Mouse (Mus musculus): ENCODE data around the gene Ano8. TPM values are rescaled to one million over a fixed set of nuclear protein-coding genes. Genes with fewer than 3 reads are reported as not detected.

Gene Ano8
- polyA plus RNA-seq, 2 experiments = 0.14 to 1.7 TPM

DNA sequence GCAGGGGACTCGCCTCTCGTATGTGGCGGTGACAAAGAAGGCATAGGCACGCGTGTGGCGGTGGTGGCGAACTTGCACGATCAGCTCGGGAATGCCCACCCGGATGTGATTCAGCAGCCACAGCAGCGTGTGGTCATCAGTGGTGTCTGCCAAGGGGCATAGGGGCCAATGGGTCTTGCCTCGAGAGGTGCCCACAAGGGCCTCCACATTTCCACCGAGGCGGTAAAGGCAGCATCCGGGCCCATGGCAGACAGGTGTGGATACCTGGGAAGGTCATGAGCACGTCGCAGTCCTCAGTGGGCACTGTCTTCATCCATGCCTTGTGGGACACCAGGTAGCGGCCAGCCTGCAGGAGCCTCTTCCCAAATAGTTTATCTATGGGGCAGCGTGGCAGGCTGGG lies 1.0 kb downstream of the Ano8 start:
- no peak overlapping the region for H3K27ac ChIP-seq
- no peaks in the 10 kb centered on the region for H3K36me3 ChIP-seq (replicated peaks; ENCODE audit: control insufficient read depth, insufficient read depth, low read depth)
- WGBS (ENCODE audit: insufficient replicate concordance) = 86% methylated on average over 19 of the region's 19 CpGs
- peaks cover 4 to 9% of the 10 kb centered on the region in 2 experiments; a peak in 3 of 4 replicates for H3K4me1 ChIP-seq (replicated peaks; ENCODE audit: control insufficient read depth in 2 of 2, insufficient read depth in 2 of 2, low read length in 1 of 2)
- H3K4me3 ChIP-seq (ENCODE audit: insufficient read depth in 1 of 2, low read depth in 2 of 2, low read length in 2 of 2) = no peak overlapping the region
- TF ChIP-seq EP300 (IDR thresholded peaks at IDR 0.05; ENCODE audit: low read depth) = no peak
- TF ChIP-seq CTCF (IDR thresholded peaks at IDR 0.05; ENCODE audit: low read depth) = no peak
- no peak overlapping the region for H3K4me2 ChIP-seq (ENCODE audit: low read depth)
- no peak for DNase-seq (ENCODE audit: low read depth in 3 of 3, low spot score in 3 of 3)
- H3K27me3 ChIP-seq (ENCODE audit: control insufficient read depth, insufficient read depth, low read length) = no peaks in the 10 kb centered on the region
- no peaks in the 10 kb centered on the region for H3K9me3 ChIP-seq (ENCODE audit: control insufficient read depth, low read length)
- H3K9ac ChIP-seq (replicated peaks) = no peak overlapping the region
- no peak for ATAC-seq (ENCODE audit: insufficient read depth)

DNA sequence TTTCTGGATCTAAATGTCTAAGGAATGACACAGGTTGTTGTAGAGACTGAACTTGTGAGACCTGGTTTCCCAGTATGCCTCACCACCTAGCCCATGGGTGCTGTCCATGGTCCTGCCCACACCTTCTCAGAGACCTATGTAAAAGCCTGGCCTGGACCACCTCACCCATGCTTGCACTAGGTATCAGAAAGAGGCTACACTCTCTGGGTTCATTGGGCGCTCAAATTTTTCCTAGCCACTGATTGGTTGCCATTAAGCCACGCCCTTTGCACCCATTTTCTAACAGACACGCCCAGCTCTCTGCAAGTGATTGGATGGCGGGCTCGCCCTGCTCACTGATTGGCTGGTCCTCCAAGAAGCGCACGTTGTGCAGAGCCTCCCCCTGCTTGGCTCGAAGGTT lies 1.8 kb downstream of the Ano8 start:
- no peaks in the 10 kb centered on the region for H3K27me3 ChIP-seq (ENCODE audit: control insufficient read depth, insufficient read depth, low read length)
- TF ChIP-seq CTCF (IDR thresholded peaks at IDR 0.05; ENCODE audit: low read depth) (no peak), EP300 (IDR thresholded peaks at IDR 0.05; ENCODE audit: low read depth) (no peak)
- no peak overlapping the region for H3K4me3 ChIP-seq (ENCODE audit: insufficient read depth in 1 of 2, low read depth in 2 of 2, low read length in 2 of 2)
- peaks cover 0 to 5% of the 10 kb centered on the region in 2 experiments; a peak in 1 of 4 replicates for H3K4me1 ChIP-seq (replicated peaks; ENCODE audit: control insufficient read depth in 2 of 2, insufficient read depth in 2 of 2, low read length in 1 of 2)
- peak in 1 of 3 experiments; percentile 65 for DNase-seq (ENCODE audit: low read depth in 3 of 3, low spot score in 3 of 3)
- no peak overlapping the region for H3K27ac ChIP-seq
- 47% methylated on average over 8 of the region's 8 CpGs for WGBS (ENCODE audit: insufficient replicate concordance)
- H3K4me2 ChIP-seq (ENCODE audit: low read depth) = no peak overlapping the region
- H3K9ac ChIP-seq (replicated peaks) = no peak overlapping the region
- H3K36me3 ChIP-seq (replicated peaks; ENCODE audit: control insufficient read depth, insufficient read depth, low read depth) = no peaks in the 10 kb centered on the region
- ATAC-seq (ENCODE audit: insufficient read depth) = no peak
- H3K9me3 ChIP-seq (ENCODE audit: control insufficient read depth, low read length) = no peaks in the 10 kb centered on the region

DNA sequence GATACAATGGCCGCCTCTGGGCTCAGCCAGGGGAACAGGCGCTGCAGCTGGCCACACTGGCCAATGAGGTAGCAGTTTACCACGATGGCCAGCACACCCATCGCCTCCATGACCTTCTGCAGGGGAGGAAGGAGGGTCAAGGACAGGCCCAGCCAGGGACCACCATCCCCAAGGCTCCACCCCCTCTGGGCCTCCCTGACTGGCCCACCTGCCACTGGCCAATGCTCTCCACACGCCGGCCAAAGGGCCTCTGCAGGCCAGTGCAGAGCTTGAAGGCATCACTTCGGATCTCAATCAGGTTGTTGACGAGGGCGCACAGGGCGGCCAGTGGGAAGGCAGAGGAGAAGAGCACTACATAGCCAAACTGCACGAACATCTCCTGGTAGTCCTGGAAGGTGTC lies 6.8 kb downstream of the Ano8 start:
- H3K36me3 ChIP-seq (replicated peaks; ENCODE audit: control insufficient read depth, insufficient read depth, low read depth) = peaks cover 7% of the 10 kb centered on the region
- H3K4me3 ChIP-seq (ENCODE audit: insufficient read depth in 1 of 2, low read depth in 2 of 2, low read length in 2 of 2) = no peak overlapping the region
- H3K4me2 ChIP-seq (ENCODE audit: low read depth) = no peak overlapping the region
- no peaks in the 10 kb centered on the region for H3K9me3 ChIP-seq (ENCODE audit: control insufficient read depth, low read length)
- no peak overlapping the region for H3K9ac ChIP-seq (replicated peaks)
- no peak overlapping the region for H3K27ac ChIP-seq
- H3K4me1 ChIP-seq (replicated peaks; ENCODE audit: control insufficient read depth in 2 of 2, insufficient read depth in 2 of 2, low read length in 1 of 2) = peaks cover 0 to 8% of the 10 kb centered on the region in 2 experiments; a peak in 2 of 4 replicates
- DNase-seq (ENCODE audit: low read depth in 3 of 3, low spot score in 3 of 3) = no peak
- TF ChIP-seq EP300 (IDR thresholded peaks at IDR 0.05; ENCODE audit: low read depth) (no peak), CTCF (IDR thresholded peaks at IDR 0.05; ENCODE audit: low read depth) (no peak)
- no peaks in the 10 kb centered on the region for H3K27me3 ChIP-seq (ENCODE audit: control insufficient read depth, insufficient read depth, low read length)
- ATAC-seq (ENCODE audit: insufficient read depth) = no peak
- WGBS (ENCODE audit: insufficient replicate concordance) = 77% methylated on average over 11 of the region's 11 CpGs

DNA sequence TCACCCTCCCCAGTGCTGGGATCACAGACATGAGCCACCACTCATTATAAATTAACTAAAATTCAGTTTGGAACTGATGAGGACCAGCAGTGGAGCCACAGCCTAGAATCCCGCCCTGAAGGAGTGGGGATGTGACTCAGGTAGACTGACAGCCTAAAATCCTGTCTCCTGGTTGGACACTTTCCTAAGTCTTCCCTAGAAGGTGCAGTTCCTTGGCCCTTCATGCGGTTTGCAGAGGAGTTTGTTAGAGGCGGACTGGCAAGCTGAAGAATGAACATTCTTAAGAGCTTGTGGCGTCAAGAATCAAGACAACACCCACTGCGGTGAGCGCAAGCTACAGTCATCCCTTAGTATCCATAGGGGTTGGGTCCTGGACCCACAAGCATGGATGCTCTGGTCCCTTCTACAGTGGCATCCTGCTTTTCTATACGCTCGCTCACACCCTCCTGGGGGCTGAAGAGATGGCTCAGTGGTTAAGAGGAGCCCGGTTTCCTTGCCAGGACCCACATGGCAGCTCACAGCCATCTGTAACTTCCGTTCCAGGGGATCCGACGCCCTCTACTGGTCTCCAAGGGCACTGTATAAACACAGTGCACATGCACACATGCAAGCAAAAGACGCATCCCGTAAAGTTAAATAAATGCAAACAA lies 8.4 kb downstream of the Ano8 start:
- peak overlapping the region; percentile 54; the same call in 1 of the 2 replicates for H3K9ac ChIP-seq (replicated peaks)
- H3K4me1 ChIP-seq (replicated peaks; ENCODE audit: control insufficient read depth in 2 of 2, insufficient read depth in 2 of 2, low read length in 1 of 2) = peaks cover 0 to 8% of the 10 kb centered on the region in 2 experiments; a peak in 2 of 4 replicates
- no peak overlapping the region for H3K27ac ChIP-seq
- ATAC-seq (ENCODE audit: insufficient read depth) = no peak
- H3K4me3 ChIP-seq (ENCODE audit: insufficient read depth in 1 of 2, low read depth in 2 of 2, low read length in 2 of 2) = peak overlapping the region in 1 of 2 experiments; percentile 54; a peak in 2 of 4 replicates
- no peaks in the 10 kb centered on the region for H3K9me3 ChIP-seq (ENCODE audit: control insufficient read depth, low read length)
- H3K4me2 ChIP-seq (ENCODE audit: low read depth) = peak overlapping the region; percentile 82
- DNase-seq (ENCODE audit: low read depth in 3 of 3, low spot score in 3 of 3) = peak in 1 of 3 experiments; percentile 23
- no peaks in the 10 kb centered on the region for H3K27me3 ChIP-seq (ENCODE audit: control insufficient read depth, insufficient read depth, low read length)
- WGBS (ENCODE audit: insufficient replicate concordance) = 37% methylated on average over 14 of the region's 14 CpGs
- TF ChIP-seq CTCF (IDR thresholded peaks at IDR 0.05; ENCODE audit: low read depth) (peak; percentile 79), EP300 (IDR thresholded peaks at IDR 0.05; ENCODE audit: low read depth) (no peak)
- peaks cover 9% of the 10 kb centered on the region for H3K36me3 ChIP-seq (replicated peaks; ENCODE audit: control insufficient read depth, insufficient read depth, low read depth)

DNA sequence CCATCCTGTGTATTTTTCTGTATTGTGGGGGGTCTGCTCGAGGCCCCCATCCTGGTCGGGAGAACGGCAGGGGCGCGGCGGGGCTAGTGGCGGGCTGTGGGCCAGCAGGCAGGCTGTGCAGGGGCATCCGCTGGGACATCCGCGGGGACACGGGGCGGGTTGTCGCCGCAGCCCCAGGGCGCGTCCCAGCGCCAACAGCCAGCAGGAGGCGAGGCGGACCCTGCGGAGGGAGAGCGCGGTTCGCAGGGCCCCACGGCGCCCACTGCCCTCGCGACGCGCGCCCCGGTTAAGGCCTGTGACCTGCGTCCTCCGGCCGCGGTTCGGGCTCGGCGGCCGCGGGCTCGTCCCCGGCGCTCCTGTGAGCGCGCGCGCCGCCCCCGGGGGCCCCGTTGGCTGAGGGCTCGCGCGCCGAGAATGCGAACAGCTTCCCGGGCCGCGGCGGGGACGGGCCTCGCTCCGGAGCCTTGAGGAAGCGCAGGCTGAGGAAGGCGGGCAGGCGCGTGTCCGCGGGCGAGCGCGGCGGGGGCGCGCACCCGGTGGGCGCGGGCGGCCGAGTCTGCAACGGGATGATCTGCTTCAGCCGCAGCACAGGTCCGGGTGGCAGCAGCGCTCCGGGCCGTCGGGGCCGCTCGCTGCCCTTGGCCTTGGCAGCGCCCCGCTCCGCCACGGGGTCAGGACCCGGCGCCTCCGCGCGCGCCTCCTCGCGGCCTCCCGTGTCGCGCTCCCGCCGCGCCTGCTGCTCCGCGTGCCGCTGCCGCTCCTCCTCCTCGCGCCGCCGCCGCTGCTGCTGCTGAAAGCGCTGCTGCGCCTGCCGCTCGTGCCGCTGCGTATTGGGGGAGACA lies 9.4 kb downstream of the Ano8 start:
- DNase-seq (ENCODE audit: low read depth in 3 of 3, low spot score in 3 of 3) = peak; percentile 40 to 64 (median 58)
- peak; percentile 78 for ATAC-seq (ENCODE audit: insufficient read depth)
- Histone ChIP-seq H3K36me3 (replicated peaks; ENCODE audit: control insufficient read depth, insufficient read depth, low read depth) (peaks cover 13% of the 10 kb centered on the region), H3K27me3 (ENCODE audit: control insufficient read depth, insufficient read depth, low read length) (no peaks in the 10 kb centered on the region), H3K27ac (no peak overlapping the region), H3K4me3 (ENCODE audit: insufficient read depth in 1 of 2, low read depth in 2 of 2, low read length in 2 of 2) (peak overlapping the region; percentile 54 to 59), H3K4me2 (ENCODE audit: low read depth) (peak overlapping the region; percentile 82), H3K9me3 (ENCODE audit: control insufficient read depth, low read length) (no peaks in the 10 kb centered on the region), H3K4me1 (replicated peaks; ENCODE audit: control insufficient read depth in 2 of 2, insufficient read depth in 2 of 2, low read length in 1 of 2) (peaks cover 0 to 8% of the 10 kb centered on the region in 2 experiments; a peak in 2 of 4 replicates), H3K9ac (replicated peaks) (peak overlapping the region; percentile 54)
- WGBS (ENCODE audit: insufficient replicate concordance) = under 1% methylated on average over 87 of the region's 121 CpGs
- TF ChIP-seq EP300 (IDR thresholded peaks at IDR 0.05; ENCODE audit: low read depth) = no peak
- TF ChIP-seq CTCF (IDR thresholded peaks at IDR 0.05; ENCODE audit: low read depth) = no peak
